In the genomic region with DNA sequence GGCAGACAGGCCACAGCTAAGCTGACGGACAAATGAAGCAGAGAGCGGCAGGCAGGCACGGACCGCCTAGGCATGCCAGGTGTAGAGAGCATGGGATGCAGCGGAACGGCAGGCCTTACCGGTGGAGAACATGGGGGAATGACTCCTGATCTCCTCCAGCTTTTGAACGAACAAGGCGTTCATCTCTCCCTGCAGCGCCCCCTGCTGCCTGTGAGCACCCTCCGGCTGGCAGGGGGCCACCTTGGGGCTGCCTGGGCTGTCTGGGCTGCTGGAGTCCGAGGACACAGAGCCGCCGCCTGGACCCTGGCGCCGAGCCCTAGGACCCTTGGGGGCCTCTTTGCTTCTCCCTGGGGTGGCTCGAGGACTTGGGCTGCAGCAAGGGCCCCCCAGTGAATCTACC, we compare ENCODE assay signal across 8 mouse cellular contexts. TPM values are rescaled to one million over a fixed set of nuclear protein-coding genes. Genes with fewer than 3 reads are reported as not detected.
DNase-seq lines count a peak whose midpoint lies in the region; ATAC-seq lines count a peak whose summit lies in the region.

No protein-coding gene starts in this region.

- H3K9me3 ChIP-seq in hindbrain, embryonic 14.5 days (ENCODE audit: control insufficient read depth, low read length) = no peaks in the 10 kb centered on the region

- H3K4me2 ChIP-seq in hindbrain, embryonic 14.5 days (replicated peaks) = no peak overlapping the region

- H3K27ac ChIP-seq in hindbrain, embryonic 14.5 days = no peak overlapping the region

- peak; percentile 78 for DNase-seq in NIH3T3 (ENCODE audit: low read depth)
- DNase-seq in cerebellum, postnatal 25 days = peak; percentile 67 to 84
- DNase-seq in gastrocnemius, adult 18-20 months (ENCODE audit: low spot score) = peak; percentile 83
- peak; percentile 59 for DNase-seq in hindbrain, embryonic 14.5 days (ENCODE audit: low spot score)
- peak; percentile 75 to 80 for DNase-seq in layer of hippocampus, postnatal 36 days
- DNase-seq in lung, postnatal 36 days = peak; percentile 78
- peak; percentile 69 for DNase-seq in right cerebral cortex, postnatal 25 days

- H3K9ac ChIP-seq in hindbrain, embryonic 14.5 days = peak overlapping the region; percentile 40

- no peaks in the 10 kb centered on the region for H3K27me3 ChIP-seq in hindbrain, embryonic 14.5 days (ENCODE audit: control insufficient read depth, insufficient read depth, low read length)

- no peak overlapping the region for H3K4me3 ChIP-seq in hindbrain, embryonic 14.5 days (replicated peaks; ENCODE audit: low read length)

- 0 out of 2 replicates have a peak, but pooled peaks cover 11% of the 10 kb centered on the region for H3K4me1 ChIP-seq in hindbrain, embryonic 14.5 days (replicated peaks; ENCODE audit: control insufficient read depth, insufficient read depth, low read length)

- H3K36me3 ChIP-seq in hindbrain, embryonic 14.5 days (replicated peaks; ENCODE audit: control insufficient read depth, insufficient read depth) = peaks cover 4% of the 10 kb centered on the region

- ATAC-seq in hindbrain, embryonic 14.5 days (ENCODE audit: low FRiP score) = no peak
- no peak; the same call in 1 of the 2 replicates for ATAC-seq in monocyte, adult 5-6 weeks (replicated peaks; ENCODE audit: insufficient number of reproducible peaks, low FRiP score, low TSS enrichment, poor library complexity, severe bottlenecking)

- WGBS in hindbrain, embryonic 14.5 days = 19% methylated on average over 17 of the region's 17 CpGs

RNA-seq across cellular contexts. Expression of a gene that starts 22.2 kb away (rescaled TPM):
- 10 to 100 TPM; 31.9 to 35.6 TPM for total RNA-seq in gastrocnemius, adult 18-20 months (2021)
- polyA plus RNA-seq in hindbrain, embryonic 14.5 days (2014; fragmentation: Nextera tagmentation; extraction: Ambion mirVana) = 34.1 and 34.4 TPM in 2 replicates
- 10 to 100 TPM; 40.6 to 40.8 TPM for total RNA-seq in layer of hippocampus, postnatal 36 days (2021)
- total RNA-seq in monocyte, adult 5-6 weeks (2017) = 26.6 to 36.7 TPM (median 30.2 TPM) in 3 replicates

RNA-seq across cellular contexts. Expression of a gene that starts 25.4 kb away (rescaled TPM):
- total RNA-seq in gastrocnemius, adult 18-20 months (2021) = not detected
- polyA plus RNA-seq in hindbrain, embryonic 14.5 days (2014; fragmentation: Nextera tagmentation; extraction: Ambion mirVana) = 70.0 and 102 TPM in 2 replicates
- total RNA-seq in layer of hippocampus, postnatal 36 days (2021) = 10 to 100 TPM; 17.6 to 28.1 TPM
- total RNA-seq in monocyte, adult 5-6 weeks (2017) = not detected in 3 replicates

RNA-seq across cellular contexts. Expression of a gene that starts 57.7 kb away (rescaled TPM):
- 1 to 10 TPM; 1.3 to 1.9 TPM for total RNA-seq in gastrocnemius, adult 18-20 months (2021)
- 0.40 TPM in 1 of 2 replicates, not detected in the other for polyA plus RNA-seq in hindbrain, embryonic 14.5 days (2014; fragmentation: Nextera tagmentation; extraction: Ambion mirVana)
- 1 to 10 TPM in 1 of 2 experiments, under 1 TPM in 1; 0.60 to 1.1 TPM for total RNA-seq in layer of hippocampus, postnatal 36 days (2021)
- total RNA-seq in monocyte, adult 5-6 weeks (2017) = 20.8 to 45.5 TPM (median 29.3 TPM) in 3 replicates

Comparison
In these comparisons a context has a peak if more than half of its experiments do, and no peak if none do; other contexts are left out.
1. RNA of a gene that starts 25.4 kb away (total RNA-seq): 17.6 to 28.1 TPM in layer of hippocampus, postnatal 36 days; not detected in gastrocnemius, adult 18-20 months and not detected in monocyte, adult 5-6 weeks; every median in the first group is over 10 times any median in the second.
2. Peak in every context shown above with its lines, with median percentiles within 50 percentile points of each other: DNase-seq.